Mouse (Mus musculus) subcutaneous adipose tissue, adult 2 months (tissue): ENCODE data around the gene Cenpu. TPM values are rescaled to one million over a fixed set of nuclear protein-coding genes. Genes with fewer than 3 reads are reported as not detected.

Experiments
- polyA plus RNA-seq: library from polyadenylated mRNA; depleted of rRNA; stranded (reverse); fragments of >200 nt; gene quantifications from 2 replicates; pipeline ENCODE4 v1.2.3, GENCODE M21; 2012; ENCODE audit warnings: low replicate concordance; rRNA removed

Cenpu gene
- 0.24 and 2.2 TPM in 2 replicates for polyA plus RNA-seq

GRCm38 (mm10) chr8:46551615-46552440, at the start of gene Cenpu:
Gene Cenpu, plus strand, starts transcription at chr8:46552028.

DNA sequence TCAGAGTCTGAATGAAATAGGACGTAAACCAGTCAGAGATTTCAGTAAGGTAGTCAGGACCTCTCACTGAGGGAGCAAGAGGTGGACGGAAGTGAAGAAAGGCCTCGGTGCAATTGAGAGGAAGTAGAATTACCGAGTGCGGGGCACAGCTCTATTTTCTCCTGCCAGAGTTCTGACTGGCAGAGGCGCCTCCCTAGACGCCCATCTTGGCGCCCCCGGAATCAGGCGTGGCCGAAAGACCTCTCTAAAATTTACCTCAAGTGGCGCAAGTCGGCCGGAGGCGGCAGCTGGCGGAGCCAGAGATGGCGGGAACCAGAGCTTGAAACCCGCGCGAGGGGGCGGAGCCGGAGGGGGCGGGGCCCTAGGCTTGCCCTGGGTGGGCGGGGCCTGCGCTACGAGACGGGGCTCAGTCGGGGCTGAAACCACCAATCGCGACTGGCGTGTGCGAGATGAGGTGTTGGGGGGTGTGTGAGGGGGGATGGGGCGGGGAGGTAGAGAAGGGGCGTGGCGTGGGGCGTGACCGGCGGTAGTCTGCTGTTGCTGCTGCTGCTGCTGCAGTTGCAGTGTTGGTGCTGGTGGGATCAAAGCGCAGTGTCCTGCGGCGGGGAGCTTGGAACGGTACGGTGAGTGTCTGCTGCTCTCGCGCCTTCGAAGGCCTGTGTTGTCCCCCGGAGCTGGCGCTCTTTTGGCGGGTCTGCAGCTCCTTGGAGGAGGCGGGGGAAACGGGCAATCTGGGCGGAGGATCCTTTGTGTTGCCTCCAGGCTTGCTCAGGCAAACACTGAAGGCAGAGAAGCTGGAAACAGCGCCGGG, 65.3 kb downstream of the Cenpu start, which contains the start of the genes Primpol and Casp3:
Primpol (minus strand) TSS at position 334 of the 811 bp plus-strand sequence.
Casp3 (plus strand) TSS at position 413 of the 811 bp plus-strand sequence.

Other genes with a start within 250 kb of the Cenpu start
- gene Acsl1, start 81.0 kb upstream of the Cenpu start, polyA plus RNA-seq, result 280 and 636 TPM in 2 replicates
- 1.4 and 2.3 TPM in 2 replicates for gene Primpol, start 65.2 kb downstream of the Cenpu start, polyA plus RNA-seq
- 9.6 and 9.7 TPM in 2 replicates for gene Casp3, start 65.3 kb downstream of the Cenpu start, polyA plus RNA-seq
- 11.0 and 16.2 TPM in 2 replicates for gene Irf2, start 187.7 kb downstream of the Cenpu start, polyA plus RNA-seq